Mouse (Mus musculus): ENCODE results near the gene Foxp1.
A peak's percentile ranks its signal among the peaks of the same experiment; 100 is the strongest.

The Foxp1 gene

GRCm38 (mm10) chr6:99047322-99047721 is 475.2 kb downstream of the Foxp1 start:
- DNase-seq (ENCODE audit: low spot score) = no peak

GRCm38 (mm10) chr6:99045845-99046788 is 476.4 kb downstream of the Foxp1 start:
- DNase-seq (ENCODE audit: low spot score) = no peak

GRCm38 (mm10) chr6:99043932-99044664 is 478.4 kb downstream of the Foxp1 start:
- DNase-seq (ENCODE audit: low spot score) = no peak

GRCm38 (mm10) chr6:99043226-99043625 is 479.3 kb downstream of the Foxp1 start:
- DNase-seq (ENCODE audit: low spot score) = no peak

GRCm38 (mm10) chr6:99042175-99042954 is 480.2 kb downstream of the Foxp1 start:
- DNase-seq (ENCODE audit: low spot score) = no peak

GRCm38 (mm10) chr6:99038977-99039376 is 483.5 kb downstream of the Foxp1 start:
- no peak for DNase-seq (ENCODE audit: low spot score)

GRCm38 (mm10) chr6:99035459-99036375 is 486.8 kb downstream of the Foxp1 start:
- no peak for DNase-seq (ENCODE audit: low spot score)

GRCm38 (mm10) chr6:99033062-99033461 is 489.5 kb downstream of the Foxp1 start:
- DNase-seq (ENCODE audit: low spot score) = no peak

GRCm38 (mm10) chr6:99031321-99031903 is 491.1 kb downstream of the Foxp1 start:
- no peak for DNase-seq (ENCODE audit: low spot score)

GRCm38 (mm10) chr6:99030251-99030650 is 492.3 kb downstream of the Foxp1 start:
- no peak for DNase-seq (ENCODE audit: low spot score)

- no peak for DNase-seq (ENCODE audit: low spot score)
Measured at GRCm38 (mm10) chr6:99029438-99029837, 493.1 kb downstream of the Foxp1 start.

GRCm38 (mm10) chr6:99028989-99029305 is 493.6 kb downstream of the Foxp1 start:
- no peak for DNase-seq (ENCODE audit: low spot score)

GRCm38 (mm10) chr6:99028161-99028988 is 494.1 kb downstream of the Foxp1 start:
- peak; percentile 44 for DNase-seq (ENCODE audit: low spot score)

GRCm38 (mm10) chr6:99027542-99028160 is 494.9 kb downstream of the Foxp1 start:
- DNase-seq (ENCODE audit: low spot score) = peak; percentile 15

GRCm38 (mm10) chr6:99026635-99027541 is 495.6 kb downstream of the Foxp1 start:
- DNase-seq (ENCODE audit: low spot score) = no peak

GRCm38 (mm10) chr6:99026040-99026439 is 496.5 kb downstream of the Foxp1 start:
- no peak for DNase-seq (ENCODE audit: low spot score)

GRCm38 (mm10) chr6:99024588-99024987 is 497.9 kb downstream of the Foxp1 start:
- DNase-seq (ENCODE audit: low spot score) = no peak

All from MN1 (cell line).